Mouse (Mus musculus): ENCODE data around the gene Rdh13. TPM values are rescaled to one million over a fixed set of nuclear protein-coding genes. Genes with fewer than 3 reads are reported as not detected.

The Rdh13 gene
- 27.2 and 27.7 TPM in 2 replicates for polyA plus RNA-seq (2015; fragmentation: Nextera tagmentation; extraction: Ambion mirVana)

DNA sequence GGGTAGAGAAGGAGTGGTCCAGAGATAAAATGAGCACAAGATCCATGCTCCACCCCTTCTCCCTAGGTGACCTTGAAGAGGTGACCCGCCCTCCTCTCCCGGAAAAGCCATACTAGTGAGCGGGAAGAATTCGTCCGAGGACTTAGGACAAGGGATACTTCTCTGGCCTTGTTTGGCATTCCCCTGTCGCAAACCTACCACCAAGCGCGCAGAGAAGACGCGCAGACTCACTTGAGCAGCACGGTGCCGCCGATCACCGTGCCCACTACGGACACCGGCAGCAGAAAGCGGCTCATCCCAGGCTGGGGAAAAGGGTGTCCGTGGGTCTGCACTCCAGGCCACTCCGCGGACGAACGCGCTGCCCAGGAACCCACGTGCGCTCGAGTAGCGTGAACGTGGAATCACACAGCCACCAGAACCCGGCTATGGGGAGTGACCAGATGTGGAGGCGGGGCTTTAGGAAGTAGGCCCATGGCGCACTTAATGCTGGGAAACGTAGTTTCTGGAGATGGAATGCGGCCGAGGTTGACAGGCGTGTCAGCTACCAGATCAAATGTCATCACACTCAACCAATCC, at the start of gene Rdh13:
TSS of gene Rdh13 (minus strand) at position 434 of the 576 bp plus-strand sequence.
- under 1% methylated on average over 35 of the region's 35 CpGs for WGBS
- peak; percentile 93 for ATAC-seq (ENCODE audit: insufficient read depth, low FRiP score, low read depth)
- 0 out of 2 replicates have a peak, but pooled peaks cover 6% of the 10 kb centered on the region for H3K4me1 ChIP-seq
- peaks cover 32% of the 10 kb centered on the region for H3K36me3 ChIP-seq
- peak within 1 kb of the TSS; percentile 92 for H3K4me3 ChIP-seq (replicated peaks)
- H3K9me3 ChIP-seq: no peaks in the 10 kb centered on the region
- peak within 1 kb of the TSS; percentile 91 for H3K27ac ChIP-seq
- H3K4me2 ChIP-seq: peak within 1 kb of the TSS; percentile 55
- H3K9ac ChIP-seq: peak within 1 kb of the TSS; percentile 81
- H3K27me3 ChIP-seq (replicated peaks): no peaks in the 10 kb centered on the region

DNA sequence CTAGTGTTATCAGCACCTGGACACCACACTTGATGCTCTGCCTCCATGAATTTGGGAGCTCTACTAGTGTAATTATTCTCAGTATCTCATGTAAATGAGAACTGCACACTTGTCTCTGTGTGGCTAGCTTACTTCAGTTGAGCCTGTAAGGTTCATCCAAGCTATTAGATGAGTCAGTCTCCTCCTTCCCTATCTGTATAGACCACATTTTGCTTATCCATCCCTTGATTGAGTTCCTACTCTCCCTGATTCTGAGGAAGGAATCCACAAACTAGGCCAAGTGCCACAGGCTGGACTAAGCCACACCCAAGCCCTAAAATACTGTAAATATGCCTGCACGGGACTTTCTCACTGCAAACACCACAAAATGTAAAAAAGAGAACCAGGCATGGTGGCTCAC, 48.5 kb upstream of the Rdh13 start:
- Histone ChIP-seq H3K4me2 (no peak overlapping the region), H3K36me3 (peaks cover 12% of the 10 kb centered on the region)
- 42% methylated on average over 1 of the region's 1 CpGs for WGBS

DNA sequence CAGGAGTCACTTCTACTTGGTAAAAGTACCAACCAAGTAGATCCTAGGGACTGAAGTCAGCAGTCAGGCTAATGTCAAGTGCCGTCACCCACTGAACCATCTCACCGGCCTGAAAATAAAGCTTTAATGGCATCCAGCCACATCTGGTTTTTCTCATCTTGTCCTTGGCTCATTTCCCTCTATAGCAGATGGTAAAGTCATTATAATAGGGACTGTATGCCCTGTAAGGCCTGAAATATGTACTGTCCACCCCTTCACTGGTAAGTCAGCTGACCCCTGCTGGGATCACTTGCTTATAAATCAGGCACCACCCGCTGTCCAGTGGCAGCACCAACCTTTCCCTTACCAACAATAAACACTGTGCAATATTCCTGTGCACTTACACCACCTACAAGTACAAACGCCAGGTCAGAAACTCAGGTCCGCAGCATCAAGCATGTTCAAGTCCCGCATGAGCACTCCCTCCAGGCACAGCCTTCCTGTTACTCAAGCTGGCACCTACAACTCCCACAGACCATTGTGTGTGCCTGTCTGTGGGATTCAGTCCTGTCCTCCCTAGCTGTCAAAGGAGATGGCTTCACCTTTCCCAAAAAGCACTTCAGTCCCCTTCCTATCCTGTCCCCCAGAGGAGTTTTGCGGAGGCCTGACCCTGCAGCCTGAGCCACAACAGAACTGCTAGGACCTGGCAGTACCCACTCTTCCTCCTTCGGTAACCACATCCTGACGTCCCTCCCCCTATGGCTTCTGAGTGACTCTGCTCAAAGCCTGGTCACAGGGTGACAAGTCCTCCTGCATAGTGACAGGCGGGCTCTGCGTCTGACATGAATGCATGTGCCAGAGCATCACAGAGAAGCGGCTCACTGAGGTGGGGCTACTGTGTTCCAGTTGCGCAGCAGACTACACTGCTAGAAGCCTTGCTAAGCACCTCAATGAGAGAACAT, 47.1 kb upstream of the Rdh13 start:
- H3K9ac ChIP-seq: no peak overlapping the region
- ATAC-seq (ENCODE audit: insufficient read depth, low FRiP score, low read depth): no peak
- H3K27me3 ChIP-seq (replicated peaks): no peaks in the 10 kb centered on the region
- WGBS: 72% methylated on average over 13 of the region's 13 CpGs
- no peaks in the 10 kb centered on the region for H3K9me3 ChIP-seq
- H3K27ac ChIP-seq: peak overlapping the region; percentile 27; the same call in 1 of the 2 replicates
- H3K4me3 ChIP-seq (replicated peaks): no peak overlapping the region
- H3K4me2 ChIP-seq: no peak overlapping the region
- peaks cover 15% of the 10 kb centered on the region for H3K36me3 ChIP-seq
- peaks cover 15% of the 10 kb centered on the region for H3K4me1 ChIP-seq

More for the DNA sequence above, 48.5 kb upstream of the Rdh13 start:
- H3K27me3 ChIP-seq (replicated peaks): no peaks in the 10 kb centered on the region
- H3K4me3 ChIP-seq (replicated peaks): no peak overlapping the region
- H3K9ac ChIP-seq: no peak overlapping the region
- H3K9me3 ChIP-seq: no peaks in the 10 kb centered on the region
- ATAC-seq (ENCODE audit: insufficient read depth, low FRiP score, low read depth): no peak
- H3K4me1 ChIP-seq: peaks cover 27% of the 10 kb centered on the region
- H3K27ac ChIP-seq: no peak overlapping the region

DNA sequence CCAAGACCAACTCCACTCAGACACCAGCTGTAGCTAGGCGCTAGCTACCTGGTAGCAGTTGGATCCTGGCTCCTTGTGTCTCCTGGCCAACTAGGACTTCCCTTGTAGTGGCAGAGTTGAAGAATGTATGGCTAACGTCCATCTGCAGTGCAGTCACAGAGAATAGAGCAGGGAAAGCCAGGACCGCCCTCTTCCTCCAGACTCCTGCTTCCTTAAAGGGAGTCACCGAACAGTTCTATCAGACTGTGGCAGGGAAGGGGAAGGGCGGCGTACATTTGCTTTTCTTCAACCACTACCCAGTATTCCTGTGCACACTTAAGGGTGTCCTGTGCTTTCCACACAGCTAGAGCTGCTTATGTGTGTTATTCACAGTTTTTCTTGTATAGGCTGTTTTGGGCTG, 45.9 kb upstream of the Rdh13 start:
- no peak for ATAC-seq (ENCODE audit: insufficient read depth, low FRiP score, low read depth)

DNA sequence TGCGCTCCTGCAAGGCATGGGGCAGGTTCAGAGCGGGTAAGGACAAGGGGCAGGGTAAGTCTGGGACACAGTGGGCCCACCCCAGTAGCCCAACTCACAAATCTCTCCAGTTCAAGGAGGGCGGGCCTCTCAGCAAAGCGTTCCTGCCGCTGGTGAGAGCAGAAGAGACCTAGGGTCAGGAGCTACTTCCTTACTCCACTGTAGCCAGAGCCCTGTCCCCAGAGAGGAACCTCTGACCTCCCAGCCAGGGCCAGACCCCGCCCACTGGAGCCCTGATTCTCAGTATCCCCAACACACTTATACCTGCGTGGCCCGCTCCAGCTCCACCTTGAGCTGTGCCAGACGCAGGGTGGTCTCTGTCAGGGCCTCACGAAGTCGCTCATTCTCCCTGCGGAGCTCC, 36.8 kb upstream of the Rdh13 start:
- no peaks in the 10 kb centered on the region for H3K9me3 ChIP-seq

More for the DNA sequence above, 45.9 kb upstream of the Rdh13 start:
- H3K4me3 ChIP-seq (replicated peaks): no peak overlapping the region
- peaks cover 14% of the 10 kb centered on the region for H3K4me1 ChIP-seq
- no peak overlapping the region for H3K27ac ChIP-seq
- peaks cover 18% of the 10 kb centered on the region for H3K36me3 ChIP-seq
- H3K4me2 ChIP-seq: no peak overlapping the region
- H3K9ac ChIP-seq: no peak overlapping the region
- 73% methylated on average over 6 of the region's 6 CpGs for WGBS
- H3K27me3 ChIP-seq (replicated peaks): no peaks in the 10 kb centered on the region
- no peaks in the 10 kb centered on the region for H3K9me3 ChIP-seq

DNA sequence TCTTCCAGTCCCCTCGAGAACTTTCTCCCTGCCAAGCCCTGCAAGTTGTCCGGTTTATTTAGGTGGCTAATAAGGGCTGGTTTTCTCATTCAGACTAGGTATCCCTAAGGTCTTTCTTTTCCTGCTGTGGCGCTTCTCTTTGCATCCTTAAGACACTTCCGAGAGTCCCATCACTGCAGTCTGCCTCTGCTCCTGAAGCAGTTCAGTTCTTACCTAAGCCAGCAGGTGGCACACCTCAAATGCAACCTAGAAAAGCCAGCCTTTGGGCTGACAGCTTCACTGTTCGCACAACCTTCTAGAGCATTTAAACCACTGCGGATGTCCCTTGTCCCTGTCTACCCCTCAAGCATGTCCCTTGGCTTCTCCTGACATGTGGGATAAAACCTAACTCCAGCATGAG, 34.2 kb upstream of the Rdh13 start:
- WGBS: 24% methylated on average over 6 of the region's 6 CpGs
- H3K9me3 ChIP-seq: no peaks in the 10 kb centered on the region
- peaks cover 34% of the 10 kb centered on the region for H3K36me3 ChIP-seq
- no peak overlapping the region for H3K4me2 ChIP-seq
- H3K27me3 ChIP-seq (replicated peaks): no peaks in the 10 kb centered on the region
- H3K4me3 ChIP-seq (replicated peaks): no peak overlapping the region
- no peak for ATAC-seq (ENCODE audit: insufficient read depth, low FRiP score, low read depth)
- H3K9ac ChIP-seq: no peak overlapping the region
- H3K4me1 ChIP-seq: peaks cover 17% of the 10 kb centered on the region; the same call in 1 of the 2 replicates
- no peak overlapping the region for H3K27ac ChIP-seq

More for the DNA sequence above, 36.8 kb upstream of the Rdh13 start:
- 84% methylated on average over 12 of the region's 12 CpGs for WGBS
- Histone ChIP-seq H3K4me3 (replicated peaks) (no peak overlapping the region), H3K9ac (no peak overlapping the region), H3K27ac (no peak overlapping the region), H3K4me1 (peaks cover 16% of the 10 kb centered on the region; the same call in 1 of the 2 replicates), H3K36me3 (peaks cover 49% of the 10 kb centered on the region), H3K27me3 (replicated peaks) (no peaks in the 10 kb centered on the region), H3K4me2 (no peak overlapping the region)
- no peak for ATAC-seq (ENCODE audit: insufficient read depth, low FRiP score, low read depth)

DNA sequence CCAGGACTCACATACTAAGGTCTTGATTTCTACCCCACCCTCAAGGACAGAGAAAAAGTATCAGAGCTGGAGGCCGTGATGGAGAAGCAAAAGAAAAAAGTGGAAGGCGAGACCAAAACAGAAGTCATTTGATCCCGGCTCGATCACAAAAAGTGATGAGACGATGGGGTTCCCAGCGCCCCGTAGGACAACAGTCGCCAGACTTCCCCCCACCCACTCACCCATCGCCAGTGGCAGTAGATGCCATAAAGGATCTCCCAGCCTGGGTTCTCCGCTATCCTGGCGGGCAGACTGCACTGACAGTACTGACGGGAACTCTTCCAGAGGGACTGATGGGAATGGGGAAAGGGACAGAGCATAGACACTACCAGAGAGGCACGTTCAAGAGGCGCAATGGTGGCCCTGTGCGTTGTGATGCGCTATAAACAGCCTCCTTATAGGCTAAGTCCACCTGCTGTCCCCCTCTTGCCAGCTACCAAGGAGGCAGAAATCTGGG, 33.4 kb upstream of the Rdh13 start:
- peak overlapping the region; percentile 29; the same call in 1 of the 2 replicates for H3K9ac ChIP-seq
- H3K4me3 ChIP-seq (replicated peaks): peak overlapping the region; percentile 51
- peaks cover 25% of the 10 kb centered on the region for H3K36me3 ChIP-seq
- no peak for ATAC-seq (ENCODE audit: insufficient read depth, low FRiP score, low read depth)
- H3K27ac ChIP-seq: peak overlapping the region; percentile 95
- peak overlapping the region; percentile 84 for H3K4me2 ChIP-seq
- H3K4me1 ChIP-seq: peaks cover 17% of the 10 kb centered on the region; the same call in 1 of the 2 replicates
- no peaks in the 10 kb centered on the region for H3K9me3 ChIP-seq
- WGBS: 7% methylated on average over 16 of the region's 16 CpGs
- 0 out of 2 replicates have a peak, but pooled peaks cover 1% of the 10 kb centered on the region for H3K27me3 ChIP-seq (replicated peaks)

DNA sequence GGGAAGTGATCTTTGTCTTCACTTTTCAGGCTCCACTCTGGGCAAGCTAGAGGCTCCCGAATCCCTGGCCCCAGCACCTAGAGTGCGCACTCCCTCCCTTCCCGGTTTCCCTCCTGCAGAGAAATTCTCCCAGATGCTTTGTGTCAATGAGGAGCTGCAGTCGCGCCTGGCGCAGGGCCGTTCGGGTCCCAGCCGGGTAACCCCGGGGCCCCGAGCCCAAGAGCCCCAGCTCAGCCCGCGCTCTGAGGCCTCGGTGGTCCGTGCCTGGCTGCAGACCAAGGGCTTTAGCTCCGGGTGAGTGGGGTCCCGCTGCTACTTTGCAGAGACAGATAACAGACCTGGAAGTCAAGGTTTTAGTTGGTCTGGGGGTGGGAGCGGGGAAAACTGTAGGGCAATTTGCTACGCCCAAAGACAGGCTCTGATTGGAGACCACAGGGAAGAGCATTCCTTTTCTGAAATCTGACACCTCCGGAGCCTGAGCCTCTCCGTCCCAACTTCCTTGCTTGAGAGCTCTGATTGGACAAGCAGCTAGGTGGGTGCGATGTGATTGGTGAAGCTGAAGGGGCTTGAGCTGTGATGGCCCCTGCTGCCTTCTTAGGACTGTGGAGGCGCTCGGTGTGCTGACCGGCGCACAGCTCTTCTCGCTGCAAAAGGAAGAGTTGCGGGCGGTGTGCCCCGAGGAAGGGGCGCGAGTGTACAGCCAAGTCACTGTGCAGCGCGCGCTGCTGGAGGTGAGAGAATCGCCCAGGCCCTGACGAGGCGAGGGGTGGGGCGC, 32.8 kb upstream of the Rdh13 start:
- Histone ChIP-seq H3K4me3 (replicated peaks) (peak overlapping the region; percentile 51), H3K4me2 (peak overlapping the region; percentile 84), H3K9ac (peak overlapping the region; percentile 29), H3K36me3 (peaks cover 20% of the 10 kb centered on the region), H3K27ac (peak overlapping the region; percentile 95), H3K4me1 (peaks cover 17% of the 10 kb centered on the region; the same call in 1 of the 2 replicates), H3K9me3 (no peaks in the 10 kb centered on the region), H3K27me3 (replicated peaks) (0 out of 2 replicates have a peak, but pooled peaks cover 3% of the 10 kb centered on the region)
- peak; percentile 94 for ATAC-seq (ENCODE audit: insufficient read depth, low FRiP score, low read depth)
- WGBS: 1% methylated on average over 39 of the region's 39 CpGs

DNA sequence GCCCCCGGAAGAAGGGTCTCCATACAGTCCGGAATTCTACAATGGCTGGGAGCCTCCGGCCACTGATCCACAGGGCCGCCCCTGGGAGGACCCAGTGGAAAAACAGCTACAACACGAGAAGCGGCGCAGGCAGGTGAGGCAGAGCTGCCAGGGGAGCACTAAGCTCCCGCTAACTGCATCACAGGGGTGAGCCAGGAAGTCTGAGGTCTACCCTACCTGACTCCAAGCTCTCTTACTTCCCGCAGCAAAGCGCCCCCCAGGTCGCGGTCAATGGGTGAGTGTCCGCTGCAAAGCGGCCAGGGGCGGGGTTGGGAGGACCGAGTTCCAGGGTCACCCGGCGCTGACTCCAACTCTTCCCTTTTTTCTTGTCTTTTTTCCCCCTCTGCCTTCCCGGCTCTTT, 28.5 kb upstream of the Rdh13 start:
- WGBS: 11% methylated on average over 19 of the region's 19 CpGs

DNA sequence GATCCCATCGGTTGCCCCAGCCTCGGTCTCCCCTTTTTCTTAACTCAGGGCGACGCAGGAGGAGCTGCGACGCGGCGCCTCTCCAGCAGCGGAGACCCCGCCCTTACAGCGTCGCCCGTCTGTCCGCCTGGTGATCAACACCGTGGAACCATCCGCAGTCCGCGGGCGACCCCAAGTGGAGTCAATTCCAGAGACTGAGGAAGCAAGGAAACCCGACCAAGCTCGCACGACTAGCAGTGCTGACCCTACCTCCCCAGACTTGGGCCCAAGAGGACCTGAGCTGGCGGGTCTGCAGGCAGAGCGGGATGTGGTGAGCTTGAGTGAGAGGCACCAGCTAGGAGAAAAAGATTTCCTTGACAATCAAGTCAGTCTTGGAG, 25.7 kb upstream of the Rdh13 start:
- H3K4me3 ChIP-seq (replicated peaks): peak overlapping the region; percentile 45
- H3K9me3 ChIP-seq: no peaks in the 10 kb centered on the region
- peak overlapping the region; percentile 85 for H3K4me2 ChIP-seq
- no peaks in the 10 kb centered on the region for H3K36me3 ChIP-seq
- peak; percentile 86 for ATAC-seq (ENCODE audit: insufficient read depth, low FRiP score, low read depth)
- peaks cover 12% of the 10 kb centered on the region; the same call in 1 of the 2 replicates for H3K4me1 ChIP-seq
- peaks cover 15% of the 10 kb centered on the region; the same call in 1 of the 2 replicates for H3K27me3 ChIP-seq (replicated peaks)
- no peak overlapping the region for H3K9ac ChIP-seq
- WGBS: 1% methylated on average over 24 of the region's 24 CpGs
- H3K27ac ChIP-seq: no peak overlapping the region

More for the DNA sequence above, 28.5 kb upstream of the Rdh13 start:
- ATAC-seq (ENCODE audit: insufficient read depth, low FRiP score, low read depth): no peak
- Histone ChIP-seq H3K9ac (no peak overlapping the region), H3K27me3 (replicated peaks) (peaks cover 15% of the 10 kb centered on the region; the same call in 1 of the 2 replicates), H3K4me3 (replicated peaks) (no peak overlapping the region), H3K36me3 (no peaks in the 10 kb centered on the region), H3K4me2 (no peak overlapping the region), H3K4me1 (peaks cover 23% of the 10 kb centered on the region), H3K9me3 (no peaks in the 10 kb centered on the region), H3K27ac (no peak overlapping the region)

Measured in stomach, embryonic 15.5 days (tissue).